Mouse (Mus musculus): ENCODE data around the gene Dgkz.

Gene Dgkz

GRCm38 (mm10) chr2:91993409-91993808 lies 17.7 kb upstream of the Dgkz start:
- no peak for DNase-seq

- DNase-seq: no peak
These were observed 14.1 kb upstream of the Dgkz start for GRCm38 (mm10) chr2:91989750-91990149.

- DNase-seq: peak; percentile 82 to 95
These were observed 11.9 kb upstream of the Dgkz start for GRCm38 (mm10) chr2:91987542-91987941.

- no peak for DNase-seq
These were observed 10.4 kb upstream of the Dgkz start for GRCm38 (mm10) chr2:91986071-91986470.

GRCm38 (mm10) chr2:91984906-91985525 lies 9.4 kb upstream of the Dgkz start:
- no peak for DNase-seq

GRCm38 (mm10) chr2:91984439-91984838 lies 8.8 kb upstream of the Dgkz start:
- DNase-seq: peak; percentile 83 to 91

GRCm38 (mm10) chr2:91980830-91981229 lies 5.2 kb upstream of the Dgkz start:
- DNase-seq: no peak

GRCm38 (mm10) chr2:91980245-91980644 lies 4.6 kb upstream of the Dgkz start:
- DNase-seq: no peak

GRCm38 (mm10) chr2:91978547-91978946 lies 2.9 kb upstream of the Dgkz start:
- DNase-seq: no peak

GRCm38 (mm10) chr2:91977960-91978359 lies 2.3 kb upstream of the Dgkz start:
- DNase-seq: no peak

GRCm38 (mm10) chr2:91973416-91974135 lies 2.1 kb downstream of the Dgkz start:
- no peak for DNase-seq

- no peak for DNase-seq
These were observed 3.5 kb downstream of the Dgkz start for GRCm38 (mm10) chr2:91972121-91972566.

- DNase-seq: no peak
These were observed 4.2 kb downstream of the Dgkz start for GRCm38 (mm10) chr2:91971231-91972097.

GRCm38 (mm10) chr2:91967962-91968361 lies 7.7 kb downstream of the Dgkz start:
- peak in 1 of 2 experiments; percentile 43 for DNase-seq

GRCm38 (mm10) chr2:91966367-91966766 lies 9.3 kb downstream of the Dgkz start:
- DNase-seq: no peak

GRCm38 (mm10) chr2:91965417-91965816 lies 10.2 kb downstream of the Dgkz start:
- DNase-seq: peak; percentile 73 to 74

GRCm38 (mm10) chr2:91964610-91965204 lies 11.0 kb downstream of the Dgkz start:
- DNase-seq: no peak

- DNase-seq: peak; percentile 94 to 96
These were observed 12.2 kb downstream of the Dgkz start for GRCm38 (mm10) chr2:91963443-91963932.

GRCm38 (mm10) chr2:91962864-91963401 lies 12.7 kb downstream of the Dgkz start:
- DNase-seq: no peak

- peak; percentile 57 to 76 for DNase-seq
These were observed 13.5 kb downstream of the Dgkz start for GRCm38 (mm10) chr2:91961901-91962761.

GRCm38 (mm10) chr2:91960459-91960858 lies 15.2 kb downstream of the Dgkz start:
- DNase-seq: no peak

All from kidney, adult 8-10 months (tissue).